8 mouse cellular contexts compared by ENCODE assay signal in genomic region chr2:132689569-132690231, GRCm38 (mm10). TPM values are rescaled to one million over a fixed set of nuclear protein-coding genes. Genes with fewer than 3 reads are reported as not detected.
A peak's percentile ranks its signal among the peaks of the same experiment; 100 is the strongest.
DNase-seq lines count a peak whose midpoint lies in the region; ATAC-seq and TF ChIP-seq lines count a peak whose summit lies in the region.

No protein-coding gene starts in this region.

- no peak overlapping the region for H3K4me2 ChIP-seq in heart, embryonic 12.5 days
- no peak overlapping the region for H3K4me2 ChIP-seq in hindbrain, embryonic 14.5 days (replicated peaks)

- H3K4me3 ChIP-seq in thymus, adult 2 months (ENCODE audit: control insufficient read depth, insufficient read depth, low read length) = no peak overlapping the region
- no peak overlapping the region for H3K4me3 ChIP-seq in heart, embryonic 12.5 days
- no peak overlapping the region for H3K4me3 ChIP-seq in hindbrain, embryonic 14.5 days (replicated peaks; ENCODE audit: low read length)

- H3K36me3 ChIP-seq in thymus, adult 2 months (ENCODE audit: control insufficient read depth, insufficient read depth, low read length) = no peaks in the 10 kb centered on the region
- H3K36me3 ChIP-seq in heart, embryonic 12.5 days = 0 out of 2 replicates have a peak, but pooled peaks cover 6% of the 10 kb centered on the region
- peaks cover 20% of the 10 kb centered on the region for H3K36me3 ChIP-seq in hindbrain, embryonic 14.5 days (replicated peaks; ENCODE audit: control insufficient read depth, insufficient read depth)

- peaks cover 22% of the 10 kb centered on the region for H3K4me1 ChIP-seq in thymus, adult 2 months (replicated peaks; ENCODE audit: control insufficient read depth, insufficient read depth, low read length)
- H3K4me1 ChIP-seq in heart, embryonic 12.5 days (replicated peaks) = peaks cover 44% of the 10 kb centered on the region
- H3K4me1 ChIP-seq in hindbrain, embryonic 14.5 days (replicated peaks; ENCODE audit: control insufficient read depth, insufficient read depth, low read length) = peaks cover 4% of the 10 kb centered on the region; the same call in 1 of the 2 replicates

- TF ChIP-seq CTCF in thymus, adult 2 months (IDR thresholded peaks at IDR 0.05; ENCODE audit: borderline replicate concordance, control insufficient read depth, extremely low read depth, insufficient read depth, low read length, poor library complexity) = no peak

- no peaks in the 10 kb centered on the region for H3K9me3 ChIP-seq in heart, embryonic 12.5 days (replicated peaks)
- no peaks in the 10 kb centered on the region for H3K9me3 ChIP-seq in hindbrain, embryonic 14.5 days (ENCODE audit: control insufficient read depth, low read length)

- 85% methylated on average over 15 of the region's 15 CpGs for WGBS in thymus, adult 2 months
- 44% methylated on average over 15 of the region's 15 CpGs for WGBS in heart, embryonic 12.5 days
- WGBS in hindbrain, embryonic 14.5 days = 79% methylated on average over 15 of the region's 15 CpGs

- ATAC-seq in heart, embryonic 12.5 days (ENCODE audit: insufficient number of reproducible peaks, low FRiP score) = peak; percentile 52
- no peak for ATAC-seq in hindbrain, embryonic 14.5 days (ENCODE audit: low FRiP score)

- peak; percentile 66 to 86 for DNase-seq in adrenal gland, adult (ENCODE audit: inconsistent age in 2 of 2, low spot score in 1 of 2)
- DNase-seq in adrenal gland, postnatal 4 days (ENCODE audit: low spot score in 2 of 2) = no peak
- DNase-seq in thymus, adult 2 months = no peak
- no peak for DNase-seq in thymus, adult 18-20 months
- peak; percentile 70 for DNase-seq in liver
- DNase-seq in spleen, postnatal 4 days (ENCODE audit: low spot score in 2 of 2) = peak; percentile 63 to 70
- no peak for DNase-seq in hindbrain, embryonic 14.5 days (ENCODE audit: low spot score)

- H3K9ac ChIP-seq in heart, embryonic 12.5 days = 0 out of 2 replicates have a peak overlapping the region, but pooled peaks have one; percentile 8
- no peak overlapping the region for H3K9ac ChIP-seq in hindbrain, embryonic 14.5 days

- no peak for TF ChIP-seq POLR2A in thymus, adult 2 months (IDR thresholded peaks at IDR 0.05; ENCODE audit: control insufficient read depth, extremely low read depth, insufficient read depth, low read length, poor library complexity)

- H3K27ac ChIP-seq in thymus, adult 2 months (ENCODE audit: control insufficient read depth, insufficient read depth, low read length) = peak overlapping the region; percentile 43; the same call in 1 of the 2 replicates
- peak overlapping the region; percentile 48 for H3K27ac ChIP-seq in heart, embryonic 12.5 days (ENCODE audit: poor library complexity, severe bottlenecking)
- H3K27ac ChIP-seq in hindbrain, embryonic 14.5 days = no peak overlapping the region

- H3K27me3 ChIP-seq in thymus, adult 2 months (ENCODE audit: control insufficient read depth, insufficient read depth, low read length) = no peaks in the 10 kb centered on the region
- no peaks in the 10 kb centered on the region for H3K27me3 ChIP-seq in heart, embryonic 12.5 days (replicated peaks)
- H3K27me3 ChIP-seq in hindbrain, embryonic 14.5 days (ENCODE audit: control insufficient read depth, insufficient read depth, low read length) = no peaks in the 10 kb centered on the region

RNA-seq across cellular contexts. Expression of gene Shld1, which starts 3.0 kb away (rescaled TPM):
- 10 to 100 TPM; 12.4 to 12.7 TPM for total RNA-seq in adrenal gland, postnatal 4 days (2021)
- 13.1 and 20.8 TPM in 2 replicates for polyA plus RNA-seq in thymus, adult 2 months (2012; rRNA removed)
- polyA plus RNA-seq in heart, embryonic 12.5 days (2016; fragmentation: Nextera tagmentation; extraction: Ambion mirVana) = 14.4 and 16.8 TPM in 2 replicates
- polyA plus RNA-seq in hindbrain, embryonic 14.5 days (2014; fragmentation: Nextera tagmentation; extraction: Ambion mirVana) = 21.9 and 23.3 TPM in 2 replicates

Comparison
In these comparisons a context has a peak if more than half of its experiments do, and no peak if none do; other contexts are left out.
1. DNase-seq: peak in adrenal gland, adult (2 of 2), liver (single experiment) and spleen, postnatal 4 days (2 of 2); none in adrenal gland, postnatal 4 days (0 of 2), thymus, adult 2 months (single experiment), thymus, adult 18-20 months (0 of 2) and hindbrain, embryonic 14.5 days (single experiment).